Mouse (Mus musculus) midbrain, embryonic 16.5 days (tissue): ENCODE measurements around the gene Thrap3. TPM values are rescaled to one million over a fixed set of nuclear protein-coding genes. Genes with fewer than 3 reads are reported as not detected.

Experiments
- ATAC-seq: fragments of 200-750 bp; cut with Nextera tagmentation; 2 replicates; pipeline ENCODE4 v1.8.0; 2017; ENCODE audit warnings: moderate TSS enrichment
- H3K27ac ChIP-seq: fragments of 300-500 bp; sonication (generic); 2 replicates; pipeline ENCODE4 v1.5.1; 2014; ENCODE audit warnings: mild to moderate bottlenecking, low read length, mixed read lengths
- H3K27me3 ChIP-seq: fragments of 300-500 bp; sonication (generic); 2 replicates; pipeline ENCODE4 v1.6.1; 2014; ENCODE audit warnings: low read depth, low read length, mixed read lengths; ENCODE audit not compliant: control insufficient read depth, insufficient read depth
- H3K36me3 ChIP-seq: fragments of 300-500 bp; sonication (generic); 2 replicates; pipeline ENCODE4 v1.6.1; 2014; ENCODE audit warnings: mild to moderate bottlenecking, low read length, moderate library complexity, mixed read lengths; ENCODE audit not compliant: control insufficient read depth, insufficient read depth
- H3K4me1 ChIP-seq: fragments of 300-500 bp; sonication (generic); 2 replicates; pipeline ENCODE4 v1.6.1; 2014; ENCODE audit warnings: mild to moderate bottlenecking, low read length, mixed read lengths; ENCODE audit not compliant: control insufficient read depth, insufficient read depth
- H3K4me2 ChIP-seq: fragments of 300-500 bp; sonication (generic); 2 replicates; pipeline ENCODE4 v1.6.1; 2014; ENCODE audit warnings: mild to moderate bottlenecking, low read length, mixed read lengths
- H3K4me3 ChIP-seq: fragments of 300-500 bp; sonication (generic); 2 replicates; pipeline ENCODE4 v1.5.1; 2014; ENCODE audit warnings: low read depth, mild to moderate bottlenecking, low read length, moderate library complexity, mixed read lengths
- H3K9ac ChIP-seq: fragments of 300-500 bp; sonication (generic); 2 replicates; pipeline ENCODE4 v1.6.1; 2014; ENCODE audit warnings: low read depth, low read length, mixed read lengths
- H3K9me3 ChIP-seq: fragments of 300-500 bp; sonication (generic); replicated peaks from 2 replicates; pipeline ENCODE4 v1.6.1; 2014; ENCODE audit warnings: mild to moderate bottlenecking, low read length, mixed read lengths; ENCODE audit not compliant: control insufficient read depth, poor library complexity, severe bottlenecking
- WGBS: fragments of 180-500 bp; shearing (Covaris S2); extraction: QIAGEN DNeasy Blood & Tissue Kit; methylation state at CpG from one replicate; pipeline ENCODE4 v1.1.7; 2014; 5-methylcytosine and 5-hydroxymethylcytosine counted together
- polyA plus RNA-seq: library from polyadenylated mRNA; unstranded; fragments of >200 nt; fragmentation: Nextera tagmentation; extraction: Ambion mirVana; gene quantifications from 2 replicates; pipeline ENCODE4 v1.2.1, GENCODE M21; 2015

Gene Thrap3
- polyA plus RNA-seq, 1 experiment from 2014 or later = 124 TPM

GRCm38 (mm10) chr4:126148161-126148961, 54.2 kb downstream of the Thrap3 start:
- no peaks in the 10 kb centered on the region for H3K36me3 ChIP-seq
- WGBS = 1% methylated on average over 54 of the region's 67 CpGs
- H3K9ac ChIP-seq = peak overlapping the region; percentile 55
- H3K4me2 ChIP-seq = peak overlapping the region; percentile 69
- peak overlapping the region; percentile 40 for H3K4me3 ChIP-seq
- peaks cover 10% of the 10 kb centered on the region for H3K4me1 ChIP-seq
- no peak overlapping the region for H3K27ac ChIP-seq
- ATAC-seq = 0 out of 2 replicates have a peak, but pooled peaks have one; percentile 34
- no peaks in the 10 kb centered on the region for H3K9me3 ChIP-seq
- H3K27me3 ChIP-seq = peaks cover 26% of the 10 kb centered on the region

DNA sequence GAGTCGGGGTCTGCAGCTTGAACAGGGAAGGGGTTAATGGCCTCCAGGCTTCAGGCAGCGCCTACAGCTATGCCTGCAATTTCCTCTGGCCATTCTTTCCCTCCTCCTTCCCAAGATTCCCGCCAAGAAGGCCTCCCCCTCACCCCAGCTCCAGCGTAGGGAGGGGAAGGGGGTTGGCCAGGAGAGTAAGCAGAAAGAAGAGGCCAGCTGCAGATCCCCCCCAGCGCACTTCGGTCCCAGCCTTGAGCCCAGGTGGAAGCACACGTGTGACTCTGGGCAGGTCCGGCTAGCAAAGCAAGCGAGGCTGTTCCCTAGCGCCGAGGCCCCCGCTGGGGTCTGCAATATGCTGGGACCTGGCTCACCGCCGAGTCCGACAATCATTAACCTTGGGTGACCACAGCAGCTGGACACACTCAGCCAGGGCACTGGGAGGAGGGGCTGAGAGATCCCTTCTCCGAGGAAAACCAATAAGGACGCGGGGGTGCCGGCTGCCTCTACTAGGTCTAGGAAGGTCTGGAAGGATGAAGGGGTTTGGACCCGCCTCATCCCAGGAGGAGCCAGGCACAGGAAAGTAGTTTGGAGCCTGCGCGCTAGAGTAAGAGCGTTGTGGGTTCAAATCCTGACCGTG, 54.9 kb downstream of the Thrap3 start, which contains the start of gene Eva1b:
Eva1b (plus strand) TSS at position 212 of the 628 bp plus-strand sequence.
- Histone ChIP-seq H3K4me2 (peak within 1 kb of the TSS; percentile 69), H3K36me3 (no peaks in the 10 kb centered on the region), H3K27ac (no peak within 1 kb of the TSS), H3K27me3 (peaks cover 26% of the 10 kb centered on the region), H3K4me1 (peaks cover 10% of the 10 kb centered on the region), H3K4me3 (peak within 1 kb of the TSS; percentile 40), H3K9me3 (no peaks in the 10 kb centered on the region), H3K9ac (peak within 1 kb of the TSS; percentile 55)
- 4% methylated on average over 24 of the region's 24 CpGs for WGBS
- ATAC-seq = no peak

DNA sequence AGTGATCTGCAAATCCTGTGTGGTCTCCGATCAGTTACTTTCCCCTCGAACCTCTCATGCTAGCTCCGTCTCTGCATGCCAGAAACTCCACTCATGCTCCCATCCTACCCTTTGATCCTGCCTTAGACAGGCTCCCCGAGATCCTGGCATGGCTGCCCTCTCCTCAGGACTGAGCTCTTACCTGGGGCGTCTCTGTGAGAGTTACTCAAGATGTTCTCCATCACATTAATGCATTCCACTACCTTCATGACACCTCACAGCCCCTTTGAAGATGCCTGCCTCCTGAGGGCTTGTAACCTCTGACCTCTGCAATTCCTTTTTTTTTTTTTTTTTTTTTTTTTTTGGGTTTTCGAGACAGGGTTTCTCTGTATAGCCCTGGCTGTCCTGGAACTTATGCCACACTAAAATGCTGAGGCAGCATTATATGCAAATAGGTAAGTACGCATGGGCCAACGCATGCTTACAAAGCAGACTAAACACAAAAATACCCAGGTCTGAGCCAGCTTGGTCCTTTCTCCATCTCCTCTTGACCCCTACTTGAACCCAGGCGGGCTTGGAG, 55.5 kb downstream of the Thrap3 start:
- Histone ChIP-seq H3K4me2 (no peak overlapping the region), H3K27me3 (peaks cover 26% of the 10 kb centered on the region), H3K4me3 (no peak overlapping the region), H3K27ac (no peak overlapping the region), H3K36me3 (no peaks in the 10 kb centered on the region), H3K9ac (no peak overlapping the region), H3K9me3 (no peaks in the 10 kb centered on the region), H3K4me1 (peaks cover 10% of the 10 kb centered on the region)
- ATAC-seq = no peak
- 64% methylated on average over 8 of the region's 9 CpGs for WGBS

DNA sequence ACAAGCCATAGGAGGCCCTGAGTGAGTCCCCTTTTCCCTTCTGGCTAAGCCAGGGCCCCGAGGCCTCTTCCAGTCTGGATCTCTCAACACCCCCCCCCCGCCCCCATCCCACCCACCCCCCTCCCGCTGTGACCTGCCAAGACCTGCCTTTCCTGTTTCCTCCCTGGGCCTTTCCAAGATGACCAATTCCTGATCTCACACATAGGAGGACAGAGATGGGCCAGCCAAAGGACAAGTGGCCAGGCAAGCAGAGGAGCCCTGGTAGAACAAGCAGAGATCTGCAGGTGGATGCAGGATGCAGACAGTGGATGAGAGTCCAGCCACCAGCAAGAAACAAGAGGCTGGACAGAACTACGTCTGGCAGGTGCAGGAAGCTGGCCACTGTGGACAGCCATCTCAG, 57.2 kb downstream of the Thrap3 start:
- no peak overlapping the region for H3K27ac ChIP-seq
- ATAC-seq = no peak

GRCm38 (mm10) chr4:126141021-126141420, 61.5 kb downstream of the Thrap3 start:
- 86% methylated on average over 5 of the region's 5 CpGs for WGBS
- H3K27me3 ChIP-seq = no peaks in the 10 kb centered on the region
- no peak overlapping the region for H3K4me3 ChIP-seq
- H3K4me2 ChIP-seq = no peak overlapping the region
- no peak overlapping the region for H3K9ac ChIP-seq
- ATAC-seq = no peak
- H3K36me3 ChIP-seq = peaks cover 23% of the 10 kb centered on the region
- H3K4me1 ChIP-seq = no peaks in the 10 kb centered on the region
- no peaks in the 10 kb centered on the region for H3K9me3 ChIP-seq
- H3K27ac ChIP-seq = no peak overlapping the region

More for the DNA sequence above, 57.2 kb downstream of the Thrap3 start:
- H3K9ac ChIP-seq = no peak overlapping the region
- H3K4me1 ChIP-seq = peaks cover 10% of the 10 kb centered on the region
- no peak overlapping the region for H3K4me2 ChIP-seq
- H3K36me3 ChIP-seq = no peaks in the 10 kb centered on the region
- H3K4me3 ChIP-seq = no peak overlapping the region
- H3K9me3 ChIP-seq = no peaks in the 10 kb centered on the region
- WGBS = 57% methylated on average over 4 of the region's 4 CpGs
- peaks cover 24% of the 10 kb centered on the region for H3K27me3 ChIP-seq

DNA sequence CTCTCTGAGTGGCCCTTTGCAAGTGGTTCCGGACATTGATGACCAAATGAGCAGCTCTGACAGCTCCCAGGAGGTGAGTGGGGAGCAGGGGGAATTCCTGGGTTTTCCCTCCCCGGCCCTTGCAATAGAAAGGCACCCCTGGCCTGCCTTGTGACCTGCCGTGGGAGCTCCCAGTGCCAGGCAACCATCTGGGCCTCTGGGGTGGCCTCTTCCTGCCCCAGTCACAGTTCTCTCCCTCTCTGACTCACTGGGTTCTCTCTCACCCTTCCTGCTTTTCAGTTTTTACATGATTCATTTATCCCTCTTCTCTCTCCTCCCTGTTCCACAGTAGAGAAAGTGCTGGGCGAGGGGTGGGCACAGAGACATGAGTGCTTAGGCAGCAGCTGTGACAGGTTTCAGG, 64.8 kb downstream of the Thrap3 start:
- Histone ChIP-seq H3K9me3 (no peaks in the 10 kb centered on the region), H3K27ac (no peak overlapping the region), H3K4me2 (no peak overlapping the region), H3K36me3 (peaks cover 33% of the 10 kb centered on the region), H3K27me3 (no peaks in the 10 kb centered on the region), H3K4me1 (no peaks in the 10 kb centered on the region), H3K4me3 (no peak overlapping the region), H3K9ac (no peak overlapping the region)
- no peak for ATAC-seq
- WGBS = 88% methylated on average over 4 of the region's 4 CpGs

- ATAC-seq = no peak
Measured at GRCm38 (mm10) chr4:126134639-126135038, 67.9 kb downstream of the Thrap3 start.

DNA sequence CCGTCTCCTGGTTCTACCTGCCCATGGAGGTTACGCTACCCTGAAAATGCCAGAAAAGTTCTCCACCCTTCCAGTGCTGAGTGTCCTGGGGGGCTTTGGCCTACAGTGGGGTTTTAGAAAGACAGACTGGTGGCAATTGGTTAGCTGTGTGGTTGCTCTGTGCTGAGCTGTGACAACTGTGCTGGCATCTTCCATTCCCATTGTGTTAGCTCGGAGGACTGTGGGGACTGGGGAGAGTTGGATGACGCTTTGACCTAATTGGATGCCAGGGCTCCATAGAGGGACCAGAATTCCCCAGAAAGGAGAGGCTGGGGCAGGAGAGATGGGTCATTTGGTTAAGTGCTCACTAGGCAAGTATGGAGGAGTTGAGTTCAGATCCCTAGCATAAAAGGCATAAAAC, 68.3 kb downstream of the Thrap3 start:
- Histone ChIP-seq H3K9ac (no peak overlapping the region), H3K4me1 (peaks cover 7% of the 10 kb centered on the region), H3K4me2 (no peak overlapping the region), H3K36me3 (peaks cover 33% of the 10 kb centered on the region), H3K27ac (no peak overlapping the region), H3K9me3 (no peaks in the 10 kb centered on the region), H3K27me3 (no peaks in the 10 kb centered on the region), H3K4me3 (no peak overlapping the region)
- WGBS = 94% methylated on average over 4 of the region's 4 CpGs
- no peak for ATAC-seq

More at GRCm38 (mm10) chr4:126134639-126135038, 67.9 kb downstream of the Thrap3 start:
- peaks cover 7% of the 10 kb centered on the region for H3K4me1 ChIP-seq
- 96% methylated on average over 4 of the region's 4 CpGs for WGBS
- no peaks in the 10 kb centered on the region for H3K27me3 ChIP-seq
- H3K9ac ChIP-seq = no peak overlapping the region
- no peak overlapping the region for H3K4me3 ChIP-seq
- no peak overlapping the region for H3K27ac ChIP-seq
- H3K9me3 ChIP-seq = no peaks in the 10 kb centered on the region
- H3K4me2 ChIP-seq = no peak overlapping the region
- H3K36me3 ChIP-seq = peaks cover 36% of the 10 kb centered on the region
